Mouse (Mus musculus) ovary, postnatal 10 days (tissue): ENCODE results near the gene Por.

Source experiments
- DNase-seq: peaks from one replicate; pipeline ENCODE4 v3.0.0; 2022; ENCODE audit warnings: low spot score

Por gene

DNA sequence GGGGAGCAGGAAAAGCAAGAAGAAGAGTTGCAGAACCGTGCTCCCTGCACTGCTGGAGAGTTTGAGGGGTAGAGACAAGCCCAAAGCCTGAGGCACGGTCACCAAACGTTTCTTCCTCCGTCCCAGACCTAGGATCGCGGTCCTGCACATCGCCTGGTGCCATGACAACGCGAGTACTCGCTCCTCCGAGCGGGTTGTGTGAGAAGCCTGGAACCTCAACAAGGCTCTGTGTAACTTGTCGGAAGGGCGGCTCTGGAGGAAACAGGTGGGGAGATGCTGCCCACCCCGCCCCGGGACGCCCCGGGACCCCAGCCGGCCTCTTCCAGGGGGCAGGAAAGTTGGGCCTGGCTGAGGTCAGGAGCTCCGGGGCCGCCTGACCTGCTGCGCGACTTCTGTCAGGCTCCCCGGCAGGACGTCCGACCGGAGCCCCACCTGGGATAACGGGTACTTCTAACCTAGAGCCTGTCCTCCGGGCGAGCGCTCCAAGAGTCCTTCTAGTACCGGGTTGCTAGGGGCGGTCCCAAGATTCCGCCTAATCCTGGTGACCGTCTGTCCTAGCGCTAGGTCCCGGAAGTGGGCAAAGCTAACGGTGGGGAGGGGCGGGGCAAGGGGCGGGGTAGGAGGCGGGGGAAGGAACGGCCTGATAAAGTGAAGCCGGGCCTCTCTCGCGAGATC, 108.1 kb downstream of the Por start, which contains the start of gene Styxl1:
TSS of gene Styxl1 (minus strand) at position 590 of the 675 bp plus-strand sequence.
- no peak for DNase-seq

- peak; percentile 94 for DNase-seq
Measured at GRCm38 (mm10) chr5:135778471-135779445, 108.9 kb downstream of the Por start, which contains the start of gene Mdh2. Gene Mdh2, plus strand, starts transcription at chr5:135778480.

GRCm38 (mm10) chr5:135780331-135780730, 110.5 kb downstream of the Por start:
- no peak for DNase-seq

DNA sequence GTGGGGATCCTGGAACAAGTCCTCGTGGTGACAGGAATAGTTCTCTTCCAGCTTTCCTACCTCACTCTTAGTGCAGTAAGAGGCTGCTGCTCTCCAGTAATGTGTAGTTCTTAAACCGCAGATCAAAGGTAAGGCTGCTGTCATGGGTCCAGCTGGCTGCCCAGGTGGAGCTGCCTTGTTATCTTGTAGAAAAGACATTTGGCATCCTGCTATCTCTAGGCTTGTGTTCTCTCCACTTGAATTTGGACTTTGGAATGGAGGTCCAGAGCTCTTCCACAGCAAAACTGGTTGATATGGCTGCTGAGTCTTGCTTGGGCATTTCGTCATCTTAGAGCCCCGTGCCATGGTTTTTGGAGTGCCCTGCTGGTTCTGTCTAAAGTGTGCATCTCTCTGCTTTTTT, 113.1 kb downstream of the Por start:
- no peak for DNase-seq
